Mouse (Mus musculus): ENCODE measurements around the gene Bace2. TPM values are rescaled to one million over a fixed set of nuclear protein-coding genes. Genes with fewer than 3 reads are reported as not detected.

Gene Bace2
- total and polyA plus RNA-seq, 3 experiments: not detected

- TF ChIP-seq BHLHE40 (IDR thresholded peaks at IDR 0.05; ENCODE audit: borderline replicate concordance, low read depth, low read length): no peak
- TF ChIP-seq HCFC1 (IDR thresholded peaks at IDR 0.05; ENCODE audit: low read depth, low read length): no peak
- TF ChIP-seq ZMIZ1 (IDR thresholded peaks at IDR 0.05; ENCODE audit: low read depth, low read length): no peak
- no peak for TF ChIP-seq USF2 (IDR thresholded peaks at IDR 0.05; ENCODE audit: borderline replicate concordance in 1 of 2, insufficient read depth in 1 of 2, low read depth in 1 of 2, low read length in 2 of 2)
- TF ChIP-seq ELF1 (IDR thresholded peaks at IDR 0.05; ENCODE audit: low read depth, low read length): no peak
- no peak for TF ChIP-seq ZNF384 (IDR thresholded peaks at IDR 0.05; ENCODE audit: low read depth, low read length)
Measured at GRCm38 (mm10) chr16:97418749-97419453, 62.4 kb downstream of the Bace2 start (continued).

GRCm38 (mm10) chr16:97421671-97422070, 65.1 kb downstream of the Bace2 start:
- Histone ChIP-seq H3K79me2 (ENCODE audit: control insufficient read depth, insufficient read depth, low read length, poor library complexity) (no peaks in the 10 kb centered on the region), H3K27me3 (ENCODE audit: control insufficient read depth in 1 of 2, insufficient read depth in 2 of 2, low read length in 2 of 2) (no peaks in the 10 kb centered on the region), H3K4me1 (ENCODE audit: control insufficient read depth in 1 of 2, insufficient read depth in 2 of 2, low read length in 2 of 2) (peaks cover 7 to 21% of the 10 kb centered on the region in 2 experiments), H3K9ac (ENCODE audit: control insufficient read depth, low read depth, low read length, poor library complexity, severe bottlenecking) (no peak overlapping the region), H3K36me3 (ENCODE audit: control insufficient read depth in 1 of 2, insufficient read depth in 2 of 2, low read length in 2 of 2) (peaks cover 0 to 17% of the 10 kb centered on the region in 2 experiments; a peak in 2 of 4 replicates), H3K27ac (ENCODE audit: control insufficient read depth, low read depth, low read length) (no peak overlapping the region), H3K4me3 (ENCODE audit: control insufficient read depth in 1 of 2, insufficient read depth in 1 of 2, low read depth in 2 of 2, low read length in 2 of 2) (no peak overlapping the region), H3K9me3 (replicated peaks; ENCODE audit: insufficient read depth, low read length) (no peaks in the 10 kb centered on the region)
- no peak for DNase-seq (ENCODE audit: low read depth, low spot score)
- TF ChIP-seq E2F4 (IDR thresholded peaks at IDR 0.05; ENCODE audit: borderline replicate concordance, low read depth, low read length): no peak
- TF ChIP-seq NELFE (IDR thresholded peaks at IDR 0.05; ENCODE audit: low read depth, low read length): no peak
- no peak for TF ChIP-seq POLR2A (IDR thresholded peaks at IDR 0.05; ENCODE audit: control insufficient read depth in 1 of 2, insufficient read depth in 1 of 2, low read depth in 1 of 2, low read length in 2 of 2, poor library complexity in 1 of 2)
- no peak for TF ChIP-seq KAT2A (conservative IDR thresholded peaks at IDR 0.05; ENCODE audit: low read depth, low read length)
- no peak for TF ChIP-seq JUND (IDR thresholded peaks at IDR 0.05; ENCODE audit: low read depth, low read length)

- no peak for TF ChIP-seq ZNF384 (IDR thresholded peaks at IDR 0.05; ENCODE audit: low read depth, low read length)
- no peak for TF ChIP-seq CTCF (IDR thresholded peaks at IDR 0.05 in 2 of 3, conservative IDR thresholded peaks at IDR 0.05 in 1 of 3; ENCODE audit: control insufficient read depth in 1 of 3, insufficient read depth in 1 of 3, low read depth in 2 of 3, low read length in 3 of 3, poor library complexity in 1 of 3, severe bottlenecking in 1 of 3)
- TF ChIP-seq GATA1 (IDR thresholded peaks at IDR 0.05; ENCODE audit: low read depth, low read length): peak; percentile 64
- no peak for TF ChIP-seq MYB (IDR thresholded peaks at IDR 0.05; ENCODE audit: low read depth, low read length)
- peak; percentile 46 to 63 for TF ChIP-seq EP300 (IDR thresholded peaks at IDR 0.05; ENCODE audit: low read depth in 1 of 2, low read length in 2 of 2)
- no peak for TF ChIP-seq RCOR1 (IDR thresholded peaks at IDR 0.05; ENCODE audit: low read depth, low read length)
- TF ChIP-seq NRF1 (IDR thresholded peaks at IDR 0.05; ENCODE audit: insufficient read depth, low read depth, low read length, poor library complexity, severe bottlenecking): no peak
- no peak for TF ChIP-seq POLR2A (IDR thresholded peaks at IDR 0.05; ENCODE audit: control insufficient read depth in 1 of 2, insufficient read depth in 1 of 2, low read depth in 1 of 2, low read length in 2 of 2, poor library complexity in 1 of 2)
- H3K27me3 ChIP-seq (ENCODE audit: control insufficient read depth in 1 of 2, insufficient read depth in 2 of 2, low read length in 2 of 2): no peaks in the 10 kb centered on the region
- H3K4me3 ChIP-seq (ENCODE audit: control insufficient read depth in 1 of 2, insufficient read depth in 1 of 2, low read depth in 2 of 2, low read length in 2 of 2): no peak overlapping the region
- peaks cover 0 to 14% of the 10 kb centered on the region in 2 experiments; a peak in 2 of 4 replicates for H3K36me3 ChIP-seq (ENCODE audit: control insufficient read depth in 1 of 2, insufficient read depth in 2 of 2, low read length in 2 of 2)
- H3K9ac ChIP-seq (ENCODE audit: control insufficient read depth, low read depth, low read length, poor library complexity, severe bottlenecking): no peak overlapping the region
- peaks cover 4 to 18% of the 10 kb centered on the region in 2 experiments for H3K4me1 ChIP-seq (ENCODE audit: control insufficient read depth in 1 of 2, insufficient read depth in 2 of 2, low read length in 2 of 2)
- H3K9me3 ChIP-seq (replicated peaks; ENCODE audit: insufficient read depth, low read length): no peaks in the 10 kb centered on the region
- H3K27ac ChIP-seq (ENCODE audit: control insufficient read depth, low read depth, low read length): no peak overlapping the region; the same call in 1 of the 2 replicates
- peak; percentile 13 for DNase-seq (ENCODE audit: low read depth, low spot score)
- H3K79me2 ChIP-seq (ENCODE audit: control insufficient read depth, insufficient read depth, low read length, poor library complexity): no peaks in the 10 kb centered on the region
Measured at GRCm38 (mm10) chr16:97423627-97424026, 67.1 kb downstream of the Bace2 start.
